Mouse (Mus musculus): ENCODE measurements around the gene Stat5b.

Gene Stat5b

DNA sequence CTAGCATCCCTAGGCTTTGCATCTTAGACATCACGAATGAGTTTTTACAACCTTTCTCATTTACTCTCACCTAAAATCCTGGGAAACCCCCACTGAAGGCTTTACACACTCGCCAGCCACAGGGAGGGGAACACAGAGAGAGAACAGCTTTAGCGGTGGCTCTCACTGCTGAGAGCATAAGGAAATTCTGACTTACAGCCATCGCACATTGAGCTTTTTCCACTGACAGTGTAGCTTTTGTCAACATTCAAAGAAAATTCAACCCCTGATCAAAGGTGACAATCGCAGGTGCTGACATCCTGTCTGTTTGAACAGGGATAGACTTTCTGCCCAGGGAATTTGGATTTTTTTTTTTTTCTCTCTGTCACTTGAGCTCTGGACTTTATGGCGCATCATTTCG lies 8.5 kb downstream of the Stat5b start:
- no peak for DNase-seq (ENCODE audit: low spot score in 2 of 2)

DNA sequence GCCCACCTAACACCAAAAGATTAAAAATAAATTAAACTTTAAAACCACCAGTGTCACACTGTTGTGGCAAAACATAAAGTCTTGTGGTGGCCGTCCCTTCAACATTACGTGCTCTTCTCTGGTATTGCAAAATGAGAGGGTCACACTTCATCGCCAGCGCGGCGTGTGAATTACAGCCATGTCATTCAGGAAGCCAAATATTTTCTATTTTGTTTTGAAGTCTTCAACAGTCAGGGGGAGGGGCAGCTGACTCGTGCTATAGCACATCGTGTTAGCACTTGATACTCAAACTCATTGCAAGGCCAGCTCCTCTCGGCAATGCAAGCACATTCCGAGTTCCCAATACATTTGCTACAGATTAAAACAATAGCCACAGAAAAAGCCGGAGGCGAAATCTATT lies 9.7 kb downstream of the Stat5b start:
- DNase-seq (ENCODE audit: low spot score in 2 of 2) = no peak

DNA sequence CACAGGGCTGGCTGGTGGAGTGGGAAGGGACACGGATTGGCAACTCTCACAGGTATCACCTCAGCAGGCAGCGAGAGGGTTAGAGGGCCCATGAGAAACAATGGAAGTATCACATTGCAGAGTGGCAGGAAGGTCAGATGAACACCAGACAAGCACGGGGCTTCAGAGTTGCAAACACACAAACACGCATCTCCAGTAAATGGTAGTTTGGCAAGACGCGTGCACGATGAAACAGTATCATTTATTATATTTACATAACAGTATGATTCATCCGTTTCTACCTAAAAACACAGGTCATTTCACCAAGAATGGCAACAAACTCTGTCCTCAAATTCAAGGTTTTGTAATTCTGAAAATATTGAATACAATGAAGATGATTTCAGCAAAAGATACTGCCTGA lies 11.0 kb downstream of the Stat5b start:
- no peak for DNase-seq (ENCODE audit: low spot score in 2 of 2)

DNA sequence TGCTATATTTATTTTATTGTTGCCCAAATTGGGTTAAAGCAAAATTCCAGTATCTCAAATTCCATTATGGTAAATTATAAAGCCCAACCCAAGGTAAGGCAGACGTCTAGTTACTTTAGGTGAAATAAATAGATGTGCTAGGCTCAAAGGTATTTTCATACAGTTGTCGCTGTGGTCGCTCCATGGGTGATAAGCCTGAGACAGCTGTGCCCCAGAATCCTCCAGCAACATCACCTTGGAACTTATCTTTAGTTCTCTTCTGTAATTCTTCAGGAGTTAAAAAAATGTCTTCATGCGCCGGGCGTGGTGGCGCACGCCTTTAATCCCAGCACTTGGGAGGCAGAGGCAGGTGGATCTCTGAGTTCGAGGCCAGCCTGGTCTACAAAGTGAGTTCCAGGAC lies 11.6 kb downstream of the Stat5b start:
- DNase-seq (ENCODE audit: low spot score in 2 of 2) = no peak

DNA sequence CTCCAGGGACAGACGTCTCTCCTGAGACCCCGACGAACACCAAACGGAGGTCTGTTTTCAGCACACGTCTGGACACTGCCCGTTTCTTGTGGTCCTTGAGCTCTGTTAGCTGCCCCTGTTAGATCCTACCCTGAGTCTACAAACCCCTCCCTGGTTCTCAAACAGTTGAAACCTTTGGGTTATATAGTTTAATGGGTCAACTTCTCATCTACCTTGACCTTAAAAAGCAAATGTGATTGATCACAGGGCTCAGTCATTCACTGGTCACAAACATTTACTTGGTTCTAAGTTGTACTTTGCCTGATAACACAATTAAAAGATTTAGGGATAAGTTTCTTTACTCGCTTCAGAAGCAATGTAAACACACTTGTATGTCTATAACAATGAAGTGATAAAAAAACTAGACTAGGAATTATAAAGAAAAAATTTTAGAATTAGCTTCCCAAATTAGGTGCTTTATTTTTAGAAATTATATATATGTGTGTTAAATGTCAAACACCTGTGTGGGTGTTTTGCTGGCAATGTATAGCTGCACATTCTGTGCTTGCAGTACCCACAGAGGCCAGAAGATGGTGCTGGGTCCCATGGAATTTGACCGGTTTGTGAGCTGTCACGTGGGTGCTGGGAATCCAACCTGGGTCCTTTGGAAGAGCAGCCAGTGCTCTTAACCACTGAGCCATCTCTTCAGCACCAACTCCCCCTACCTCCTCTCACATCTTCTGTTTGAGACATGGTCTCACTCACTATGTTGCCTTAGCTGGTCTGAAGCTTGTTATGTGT lies 13.4 kb downstream of the Stat5b start:
- no peak for DNase-seq (ENCODE audit: low spot score in 2 of 2)

GRCm38 (mm10) chr11:100833466-100833865 lies 17.1 kb downstream of the Stat5b start:
- DNase-seq (ENCODE audit: low spot score in 2 of 2) = no peak

DNA sequence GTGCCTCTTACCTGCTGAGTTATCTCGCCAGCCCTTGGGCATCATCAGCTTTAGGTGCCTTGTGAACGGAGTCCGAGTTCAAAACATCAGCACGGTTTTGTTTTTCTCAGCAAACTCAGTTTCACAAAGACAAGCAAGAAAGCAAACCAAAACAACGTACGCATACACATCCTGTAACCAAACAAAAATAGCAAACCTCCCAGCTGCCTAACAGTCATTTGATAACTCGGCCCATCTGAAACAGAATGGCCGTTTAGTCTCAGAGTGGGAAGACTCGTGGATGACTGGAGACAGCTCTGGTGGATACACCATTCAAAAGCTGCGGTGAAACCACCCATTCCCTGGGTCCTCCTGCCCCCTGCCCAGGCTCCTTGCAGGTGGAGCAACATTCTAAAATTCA lies 19.1 kb downstream of the Stat5b start:
- no peak for DNase-seq (ENCODE audit: low spot score in 2 of 2)

GRCm38 (mm10) chr11:100829691-100830090 lies 20.8 kb downstream of the Stat5b start:
- no peak for DNase-seq (ENCODE audit: low spot score in 2 of 2)

DNA sequence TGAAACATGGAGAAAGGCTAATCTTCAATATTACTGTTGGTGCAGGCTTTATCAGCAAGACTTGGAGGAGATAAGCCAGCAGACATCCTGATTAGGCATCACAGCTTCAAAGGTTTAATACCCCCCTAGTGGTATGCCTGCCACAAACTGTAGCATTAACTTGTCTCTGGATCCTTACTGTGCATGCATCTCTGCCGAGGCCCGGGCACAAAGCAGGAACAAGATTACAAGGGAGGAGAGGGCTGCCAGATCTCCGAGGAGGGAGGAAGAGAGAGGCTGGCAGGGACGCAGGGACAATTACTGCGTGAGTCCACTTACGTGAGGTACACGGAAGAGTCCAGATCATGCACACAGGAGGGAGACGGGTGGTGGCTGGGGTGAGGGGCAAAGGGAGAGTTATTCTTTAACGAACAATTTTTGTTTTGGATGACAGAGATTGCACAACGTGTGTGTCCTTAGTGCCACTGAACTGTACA lies 21.8 kb downstream of the Stat5b start:
- no peak for DNase-seq (ENCODE audit: low spot score in 2 of 2)

DNA sequence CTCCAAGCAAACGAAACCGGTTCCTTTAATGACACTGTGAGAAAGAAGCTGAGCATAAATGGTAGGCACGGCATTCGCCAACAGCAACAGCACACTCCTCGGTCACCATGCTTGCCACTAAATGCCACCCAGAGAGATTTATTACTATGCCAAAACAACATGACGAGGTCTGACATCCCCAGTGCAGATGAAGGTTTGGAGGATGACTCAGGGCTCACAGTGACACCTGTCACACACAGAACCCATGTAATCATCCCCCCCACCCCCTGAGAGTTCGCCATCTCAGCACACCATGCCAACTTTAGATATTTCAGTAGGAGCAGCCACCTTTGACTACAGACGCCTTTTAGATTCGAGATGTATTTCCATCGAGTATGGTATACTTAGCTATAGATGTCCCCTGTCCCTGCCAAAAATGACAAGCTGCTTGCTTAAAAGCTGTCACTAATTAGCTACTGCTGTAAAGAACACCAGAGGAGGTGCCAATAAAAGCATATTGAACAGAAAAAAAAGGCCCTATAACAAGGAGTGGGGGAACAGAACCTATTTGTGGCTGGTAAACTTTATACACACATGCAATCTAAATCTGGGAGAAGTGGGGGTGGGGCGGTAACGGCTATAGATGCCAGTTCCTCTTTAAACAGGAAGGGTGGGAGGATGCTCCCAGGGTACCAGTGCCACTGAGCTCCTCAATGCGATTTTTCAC lies 24.2 kb downstream of the Stat5b start:
- DNase-seq (ENCODE audit: low spot score in 2 of 2) = no peak

DNA sequence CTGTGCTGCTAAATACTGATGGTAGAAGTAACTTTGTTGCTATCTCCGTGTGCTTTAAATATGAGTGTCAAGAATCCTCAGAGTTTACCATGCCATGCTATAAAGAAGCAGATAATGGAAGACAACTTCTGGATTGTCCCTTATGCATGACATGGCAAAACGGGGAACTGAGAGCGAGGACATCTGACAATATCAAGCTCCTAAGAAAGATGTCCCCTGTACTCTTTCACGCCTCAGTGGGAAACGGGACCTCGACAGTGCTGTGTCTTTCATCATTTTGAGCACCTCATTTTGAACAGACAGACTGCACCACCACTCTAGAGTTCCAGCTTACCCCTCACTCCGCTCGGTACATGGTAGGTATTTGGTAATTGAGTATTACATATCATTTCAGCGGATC lies 25.1 kb downstream of the Stat5b start:
- DNase-seq (ENCODE audit: low spot score in 2 of 2) = no peak

GRCm38 (mm10) chr11:100824496-100824895 lies 26.0 kb downstream of the Stat5b start:
- no peak for DNase-seq (ENCODE audit: low spot score in 2 of 2)

DNA sequence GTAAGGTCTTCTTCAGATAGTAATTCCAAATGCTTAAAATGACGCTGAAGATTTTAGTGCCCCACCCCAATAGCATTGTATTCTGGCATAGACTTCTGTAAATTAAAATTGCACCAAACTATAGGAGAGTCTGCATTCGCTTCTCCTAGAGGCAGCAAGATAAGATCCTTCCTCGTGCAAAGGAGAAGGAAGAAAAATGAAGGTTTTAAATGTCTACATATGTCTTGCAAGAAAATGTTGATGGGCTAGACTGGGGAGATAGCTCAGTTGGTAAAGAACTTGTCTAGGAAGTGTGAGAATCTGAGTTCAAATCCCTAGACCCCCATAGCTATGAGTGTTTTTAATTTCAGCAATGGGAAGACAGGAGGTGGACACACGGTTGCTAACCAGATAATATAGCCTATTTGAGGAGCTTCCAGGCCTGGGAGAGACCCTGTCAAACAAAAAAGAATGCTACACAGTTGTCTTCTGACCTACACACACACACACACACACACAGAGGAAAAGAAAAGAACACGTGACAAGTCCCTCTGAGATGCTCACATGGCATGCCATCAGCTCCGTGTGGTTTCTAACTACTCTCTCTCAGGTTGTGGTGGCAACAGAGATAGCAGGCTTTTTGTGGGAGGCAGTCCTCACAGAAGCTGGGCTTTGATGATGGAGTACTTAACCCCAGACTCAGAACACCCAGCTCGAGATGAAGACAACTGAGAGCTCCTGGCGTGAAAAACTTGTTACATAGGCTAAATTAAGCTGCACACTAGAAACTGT lies 26.8 kb downstream of the Stat5b start:
- DNase-seq (ENCODE audit: low spot score in 2 of 2) = no peak

- DNase-seq (ENCODE audit: low spot score in 2 of 2) = no peak
These were observed 28.2 kb downstream of the Stat5b start for GRCm38 (mm10) chr11:100822365-100822764.

DNA sequence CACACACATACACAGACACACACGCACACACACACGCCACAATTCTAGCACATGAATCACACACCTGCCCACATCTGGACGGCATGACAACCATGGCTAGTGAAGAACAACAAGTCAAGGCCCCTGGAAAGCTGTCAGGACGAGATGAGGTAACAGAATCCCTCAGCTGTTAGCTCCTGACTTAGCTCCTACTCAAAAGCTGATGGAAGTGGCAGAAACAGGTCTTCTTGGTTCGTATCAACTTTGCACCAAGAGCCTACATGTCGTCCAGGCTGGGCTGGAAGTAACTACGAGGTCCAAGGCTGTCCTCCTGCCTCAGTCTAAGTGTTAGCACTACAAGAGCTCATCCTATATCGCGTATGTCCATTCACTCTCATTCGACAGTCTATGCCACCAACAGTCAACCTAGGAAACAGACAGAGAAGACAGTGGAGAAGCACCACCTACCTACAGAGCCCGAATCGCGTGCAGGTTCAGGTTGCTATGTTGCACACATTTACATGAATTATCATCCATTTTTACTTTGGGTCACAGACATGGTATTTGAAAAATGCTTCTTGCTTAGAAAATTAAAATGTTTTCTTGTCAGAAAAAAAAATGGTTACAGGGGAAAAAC lies 28.8 kb downstream of the Stat5b start:
- no peak for DNase-seq (ENCODE audit: low spot score in 2 of 2)

GRCm38 (mm10) chr11:100820047-100820446 lies 30.5 kb downstream of the Stat5b start:
- DNase-seq (ENCODE audit: low spot score in 2 of 2) = no peak

GRCm38 (mm10) chr11:100819626-100820025 lies 30.9 kb downstream of the Stat5b start:
- DNase-seq (ENCODE audit: low spot score in 2 of 2) = no peak

DNA sequence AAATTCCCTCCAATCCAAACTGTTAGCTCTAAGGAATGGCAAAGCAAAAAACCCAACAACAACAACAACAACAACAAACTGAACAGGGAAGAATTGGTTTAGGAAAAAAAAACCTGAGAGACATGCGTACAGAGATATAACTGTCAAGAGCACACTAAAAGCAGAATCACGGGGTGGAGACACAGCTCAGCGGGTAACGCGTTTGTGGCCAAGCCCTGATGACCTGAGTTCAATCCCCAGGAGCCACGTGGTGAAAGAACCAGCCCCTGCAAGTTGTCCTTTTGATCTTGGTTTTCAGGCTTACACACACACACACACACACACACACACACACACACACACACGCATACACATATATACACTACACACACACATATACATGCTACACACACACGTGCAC lies 31.5 kb downstream of the Stat5b start:
- DNase-seq (ENCODE audit: low spot score in 2 of 2) = no peak

DNA sequence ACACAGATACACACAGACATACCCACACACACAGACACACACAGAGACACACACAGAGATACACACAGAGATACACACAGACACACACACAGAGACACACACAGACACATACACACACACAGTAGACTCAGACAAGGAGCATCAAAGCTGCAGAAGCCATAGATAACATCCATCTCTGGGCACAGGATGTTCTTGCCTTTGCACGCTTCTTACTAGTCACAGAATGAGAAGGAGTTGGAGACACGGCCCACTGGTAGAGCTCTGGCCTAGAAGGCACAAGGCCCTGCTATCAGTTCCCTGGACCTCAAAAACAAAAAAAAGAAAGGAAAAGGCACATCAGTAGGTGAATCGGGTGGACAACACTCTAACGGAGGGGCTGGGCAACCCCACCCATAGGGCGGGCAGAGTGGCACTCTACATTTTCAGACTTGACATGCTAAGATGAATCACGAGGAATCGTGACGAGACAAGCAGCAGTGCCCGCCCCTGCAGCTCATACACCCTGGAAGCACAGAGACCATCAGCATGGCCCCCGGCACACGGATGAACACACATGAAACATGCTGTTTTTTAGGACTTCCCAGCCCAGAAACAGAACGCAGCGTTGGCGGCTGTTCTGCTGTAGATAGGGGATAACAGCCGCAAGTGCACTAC lies 32.0 kb downstream of the Stat5b start:
- no peak for DNase-seq (ENCODE audit: low spot score in 2 of 2)

DNA sequence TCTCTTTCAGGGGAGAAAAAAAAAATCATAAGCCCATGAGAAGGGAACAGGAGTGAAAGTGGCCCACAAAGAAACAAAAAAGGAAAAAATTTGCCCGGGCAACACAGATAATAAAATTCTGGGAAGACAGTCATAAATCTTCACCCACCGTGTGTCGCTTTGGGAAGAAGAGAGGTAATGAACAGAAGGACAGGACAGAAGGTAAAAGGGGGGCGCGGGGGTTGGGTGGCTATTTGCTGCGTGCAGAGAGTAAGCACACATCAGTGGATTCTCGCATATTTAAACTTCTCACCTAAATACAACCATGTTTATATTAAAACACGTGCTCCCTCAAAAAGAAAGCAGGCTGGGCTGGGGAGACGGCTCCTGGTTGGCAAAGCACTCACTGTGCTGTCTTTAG lies 33.2 kb downstream of the Stat5b start:
- DNase-seq (ENCODE audit: low spot score in 2 of 2) = no peak

- DNase-seq (ENCODE audit: low spot score in 2 of 2) = no peak
These were observed 33.7 kb downstream of the Stat5b start for GRCm38 (mm10) chr11:100816801-100817200.

GRCm38 (mm10) chr11:100816342-100816741 lies 34.2 kb downstream of the Stat5b start:
- no peak for DNase-seq (ENCODE audit: low spot score in 2 of 2)

Measured in frontal cortex, postnatal 25 days (tissue).